Mouse (Mus musculus): ENCODE data around the gene Dpp9.

Dpp9 gene

DNA sequence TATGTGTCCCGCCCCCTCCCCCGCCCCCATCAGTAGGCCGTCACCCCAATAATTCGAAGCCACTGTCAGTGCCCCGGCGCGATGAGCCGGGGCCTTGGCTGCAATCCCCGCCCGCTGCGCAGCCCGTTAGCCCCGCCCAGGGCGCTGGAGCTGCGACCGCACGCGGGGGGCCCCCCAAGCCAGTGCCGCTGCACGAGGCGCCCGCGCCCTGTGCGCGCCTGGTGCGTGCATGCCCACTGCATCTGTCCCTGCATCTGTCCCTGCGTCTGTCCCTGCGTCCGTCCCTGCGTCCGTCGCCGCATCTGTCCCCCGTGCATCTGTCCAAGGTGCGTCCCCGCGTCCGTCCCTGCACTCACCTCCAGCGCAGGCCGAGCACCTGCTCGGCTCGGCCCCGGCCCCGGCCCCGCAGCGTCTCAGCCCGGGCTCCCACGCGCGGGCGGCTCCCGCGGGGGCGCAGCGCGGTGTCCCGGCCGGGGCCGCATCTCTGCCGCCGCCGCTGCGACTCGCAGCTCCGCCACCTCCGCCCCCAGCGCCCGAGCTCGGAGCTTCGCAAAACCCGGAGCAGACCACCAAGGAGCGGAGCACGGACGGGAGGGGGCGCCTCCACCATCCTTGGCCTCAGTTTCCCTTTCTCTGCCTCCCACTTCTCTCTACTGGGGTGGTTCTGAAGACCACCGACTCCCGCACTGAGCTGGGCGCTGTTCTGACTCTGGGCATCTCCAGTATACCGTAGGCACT is 78.7 kb downstream of the Dpp9 start, which contains the start of gene Sema6b:
TSS of gene Sema6b (minus strand) at position 486 of the 738 bp plus-strand sequence.
- peak; percentile 84 to 89 for DNase-seq (ENCODE audit: low spot score in 2 of 2)

DNA sequence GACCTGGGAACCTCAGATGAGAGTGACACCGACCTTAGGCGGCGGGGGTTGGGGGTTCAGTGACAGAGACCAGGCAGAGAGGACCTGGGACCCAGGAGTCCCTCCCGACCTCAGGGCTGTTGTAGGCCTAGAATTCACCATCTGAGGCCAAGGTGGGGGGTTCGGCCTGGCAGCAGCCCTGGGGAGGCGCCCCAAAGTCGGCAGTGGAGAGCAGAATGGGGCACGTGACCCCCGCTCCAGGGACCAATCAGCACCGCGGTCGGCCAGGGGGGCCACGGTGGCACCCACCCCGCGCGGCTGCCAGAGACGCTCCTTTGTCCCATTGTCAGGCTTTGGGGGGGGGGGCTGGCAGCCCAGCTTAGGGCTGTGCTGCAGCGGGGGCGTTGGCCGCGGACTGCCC is 79.3 kb downstream of the Dpp9 start:
- DNase-seq (ENCODE audit: low spot score in 2 of 2): peak; percentile 70 to 75

DNA sequence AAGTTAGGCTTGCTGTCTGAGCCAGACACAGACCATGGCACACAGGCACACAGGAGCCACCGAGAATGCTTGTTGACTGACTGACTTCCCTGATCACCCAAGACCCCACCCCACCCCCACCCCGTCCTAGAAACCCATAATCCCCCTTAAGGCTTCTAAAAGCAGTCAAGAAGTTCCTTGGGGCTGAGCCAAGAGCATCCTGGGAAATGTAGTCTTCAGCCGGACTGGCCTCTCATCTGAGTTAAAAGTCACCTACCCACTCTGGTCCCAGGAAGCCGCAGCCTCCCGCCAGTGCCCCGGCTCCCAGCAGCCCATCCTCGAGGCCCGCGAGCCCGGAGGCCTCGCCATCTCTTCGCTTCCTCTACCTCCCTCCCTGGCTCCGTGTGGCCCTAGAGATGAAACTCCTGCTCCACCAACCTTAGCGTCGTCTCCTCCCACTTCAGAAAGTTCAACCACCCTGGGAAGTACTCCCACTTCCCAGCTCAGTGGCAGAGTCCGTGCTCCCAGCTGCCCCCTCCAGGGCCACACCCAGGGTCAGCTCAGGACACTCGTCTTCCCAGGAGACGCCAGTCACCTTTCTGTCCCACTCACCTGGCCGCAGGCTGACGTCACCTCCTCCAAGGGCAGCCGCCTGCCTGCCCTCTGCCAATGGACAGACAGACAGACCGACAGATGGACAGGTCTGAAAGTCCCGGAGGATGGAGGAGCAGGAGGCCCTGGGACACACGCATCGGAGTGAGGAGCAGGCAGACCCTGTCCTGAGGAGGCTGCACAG is 80.7 kb downstream of the Dpp9 start:
- no peak for DNase-seq (ENCODE audit: low spot score in 2 of 2)

Measured in right cerebral cortex, postnatal 10 days (tissue).